Mouse (Mus musculus) stomach, postnatal 0 days (tissue): ENCODE measurements at regions not wholly inside any gene's neighbourhood (a gene's known extent, or its start where the extent isn't known, plus 50 kb on each side); places are given as distances from the start of the nearest gene placed in this dataset.

Experiments
- ATAC-seq: fragments of 200-750 bp; cut with Nextera tagmentation; 2 replicates; pipeline ENCODE4 v1.8.0; 2017; ENCODE audit not compliant: low FRiP score, low TSS enrichment
- DNase-seq: peaks from one replicate; pipeline ENCODE4 v3.0.0-alpha.2; 2016; ENCODE audit warnings: low spot score
- H3K27ac ChIP-seq: fragments of 300-500 bp; sonication (generic); replicated peaks from 2 replicates; pipeline ENCODE4 v1.5.1; 2014; ENCODE audit warnings: mild to moderate bottlenecking, control low read depth
- H3K27me3 ChIP-seq: fragments of 300-500 bp; sonication (generic); 2 replicates; pipeline ENCODE4 v1.6.1; 2014; ENCODE audit warnings: low read length; ENCODE audit not compliant: control insufficient read depth, insufficient read depth
- H3K36me3 ChIP-seq: fragments of 300-500 bp; sonication (generic); 2 replicates; pipeline ENCODE4 v1.6.1; 2014; ENCODE audit warnings: low read length, mixed read lengths; ENCODE audit not compliant: control insufficient read depth, insufficient read depth
- H3K4me1 ChIP-seq: fragments of 300-500 bp; sonication (generic); replicated peaks from 2 replicates; pipeline ENCODE4 v1.6.1; 2014; ENCODE audit warnings: antibody characterized with exemption; ENCODE audit not compliant: control insufficient read depth, insufficient read depth
- H3K4me2 ChIP-seq: fragments of 300-500 bp; sonication (generic); replicated peaks from 2 replicates; pipeline ENCODE4 v1.6.1; 2014; ENCODE audit warnings: low read depth, mild to moderate bottlenecking, control low read depth, moderate library complexity
- H3K4me3 ChIP-seq: fragments of 300-500 bp; sonication (generic); 2 replicates; pipeline ENCODE4 v1.5.1; 2014; ENCODE audit warnings: low read depth, low read length, control low read depth
- H3K9ac ChIP-seq: fragments of 300-500 bp; sonication (generic); 2 replicates; pipeline ENCODE4 v1.6.1; 2014; ENCODE audit warnings: mild to moderate bottlenecking, low read length, control low read depth, mixed read lengths
- H3K9me3 ChIP-seq: fragments of 300-500 bp; sonication (generic); 2 replicates; pipeline ENCODE4 v1.6.1; 2016; ENCODE audit warnings: low read length; ENCODE audit not compliant: control insufficient read depth
- CTCF ChIP-seq: IDR thresholded peaks from 2 replicates; pipeline ENCODE4 v1.5.1; 2016; ENCODE audit warnings: antibody characterized with exemption, low read depth, mild to moderate bottlenecking, moderate library complexity
- EP300 ChIP-seq: optimal IDR thresholded peaks from 2 replicates; pipeline ENCODE3; 2016; ENCODE audit warnings: antibody characterized with exemption
- whole genome bisulfite sequencing: fragments of 180-500 bp; shearing (Covaris S2); extraction: QIAGEN DNeasy Blood & Tissue Kit; methylation state at CpG from one replicate; pipeline ENCODE4 v1.1.7; 2014; 5-methylcytosine and 5-hydroxymethylcytosine counted together

- H3K27ac ChIP-seq: no peak overlapping the region
- WGBS: 68% methylated on average over 10 of the region's 10 CpGs
- H3K9me3 ChIP-seq: no peaks in the 10 kb centered on the region
Measured at GRCm38 (mm10) chr8:8416092-8416701, 244.8 kb downstream of the Efnb2 start.

GRCm38 (mm10) chr8:8407357-8407756 lies 253.7 kb downstream of the Efnb2 start:
- 81% methylated on average over 3 of the region's 3 CpGs for WGBS
- H3K9me3 ChIP-seq: no peaks in the 10 kb centered on the region
- no peaks in the 10 kb centered on the region for H3K4me1 ChIP-seq
- H3K9ac ChIP-seq: no peak overlapping the region
- H3K36me3 ChIP-seq: no peaks in the 10 kb centered on the region
- no peak overlapping the region for H3K4me3 ChIP-seq
- DNase-seq (no peak), ATAC-seq (no peak)
- H3K27me3 ChIP-seq: no peaks in the 10 kb centered on the region
- H3K27ac ChIP-seq: no peak overlapping the region
- H3K4me2 ChIP-seq: no peak overlapping the region
- TF ChIP-seq CTCF (no peak), EP300 (no peak)

More at GRCm38 (mm10) chr8:8416092-8416701, 244.8 kb downstream of the Efnb2 start:
- H3K4me3 ChIP-seq: no peak overlapping the region
- H3K9ac ChIP-seq: no peak overlapping the region
- no peak overlapping the region for H3K4me2 ChIP-seq
- no peak for TF ChIP-seq EP300
- no peak for TF ChIP-seq CTCF
- no peaks in the 10 kb centered on the region for H3K4me1 ChIP-seq
- no peak for ATAC-seq
- no peaks in the 10 kb centered on the region for H3K27me3 ChIP-seq
- DNase-seq: no peak
- no peaks in the 10 kb centered on the region for H3K36me3 ChIP-seq

GRCm38 (mm10) chr8:8403410-8403809 lies 257.6 kb downstream of the Efnb2 start:
- Histone ChIP-seq H3K4me1 (no peaks in the 10 kb centered on the region), H3K4me2 (no peak overlapping the region), H3K36me3 (no peaks in the 10 kb centered on the region), H3K9ac (no peak overlapping the region), H3K27ac (no peak overlapping the region), H3K27me3 (no peaks in the 10 kb centered on the region), H3K4me3 (no peak overlapping the region), H3K9me3 (no peaks in the 10 kb centered on the region)
- TF ChIP-seq EP300: no peak
- no peak for TF ChIP-seq CTCF
- no peak for DNase-seq
- no peak for ATAC-seq
- WGBS: 72% methylated on average over 3 of the region's 3 CpGs

- TF ChIP-seq EP300: no peak
- no peak for TF ChIP-seq CTCF
- no peak for DNase-seq
- ATAC-seq: no peak
Measured at GRCm38 (mm10) chr8:8392303-8392702, 268.7 kb downstream of the Efnb2 start.

GRCm38 (mm10) chr8:8391321-8391720 lies 269.7 kb downstream of the Efnb2 start:
- H3K36me3 ChIP-seq: no peaks in the 10 kb centered on the region
- no peak overlapping the region for H3K27ac ChIP-seq
- WGBS: 80% methylated on average over 9 of the region's 9 CpGs
- H3K27me3 ChIP-seq: no peaks in the 10 kb centered on the region
- DNase-seq (no peak), ATAC-seq (no peak)
- H3K4me3 ChIP-seq: no peak overlapping the region
- TF ChIP-seq EP300 (no peak), CTCF (no peak)
- no peaks in the 10 kb centered on the region for H3K9me3 ChIP-seq
- no peaks in the 10 kb centered on the region for H3K4me1 ChIP-seq
- H3K4me2 ChIP-seq: no peak overlapping the region
- H3K9ac ChIP-seq: no peak overlapping the region

More at GRCm38 (mm10) chr8:8392303-8392702, 268.7 kb downstream of the Efnb2 start:
- H3K27ac ChIP-seq: no peak overlapping the region
- no peaks in the 10 kb centered on the region for H3K36me3 ChIP-seq
- no peak overlapping the region for H3K9ac ChIP-seq
- no peaks in the 10 kb centered on the region for H3K4me1 ChIP-seq
- WGBS: 22% methylated on average over 5 of the region's 5 CpGs
- no peak overlapping the region for H3K4me3 ChIP-seq
- H3K9me3 ChIP-seq: no peaks in the 10 kb centered on the region
- H3K4me2 ChIP-seq: no peak overlapping the region
- H3K27me3 ChIP-seq: no peaks in the 10 kb centered on the region

GRCm38 (mm10) chr8:8378248-8378647 lies 282.8 kb downstream of the Efnb2 start:
- H3K27ac ChIP-seq: no peak overlapping the region
- TF ChIP-seq EP300: no peak
- TF ChIP-seq CTCF: no peak
- no peaks in the 10 kb centered on the region for H3K36me3 ChIP-seq
- ATAC-seq (no peak), DNase-seq (no peak)
- no peak overlapping the region for H3K4me2 ChIP-seq
- H3K9me3 ChIP-seq: no peaks in the 10 kb centered on the region
- H3K4me3 ChIP-seq: no peak overlapping the region
- H3K27me3 ChIP-seq: no peaks in the 10 kb centered on the region
- no peak overlapping the region for H3K9ac ChIP-seq
- 63% methylated on average over 4 of the region's 4 CpGs for WGBS
- H3K4me1 ChIP-seq: no peaks in the 10 kb centered on the region
